Mouse (Mus musculus) hindbrain, embryonic 16.5 days (tissue): Measurements from ENCODE around the gene Pde4d. TPM values are rescaled to one million over a fixed set of nuclear protein-coding genes. Genes with fewer than 3 reads are reported as not detected.
A peak's percentile ranks its signal among the peaks of the same experiment; 100 is the strongest.

Source experiments
- ATAC-seq: fragments of 200-750 bp; cut with Nextera tagmentation; 2 replicates; pipeline ENCODE4 v1.8.0; 2017; ENCODE audit warnings: moderate TSS enrichment, moderate library complexity
- H3K27ac ChIP-seq: fragments of 300-500 bp; sonication (generic); 2 replicates; pipeline ENCODE4 v1.5.1; 2014; ENCODE audit warnings: low read depth, mild to moderate bottlenecking, control low read depth, low read length, moderate library complexity
- H3K27me3 ChIP-seq: fragments of 300-500 bp; sonication (generic); replicated peaks from 2 replicates; pipeline ENCODE4 v1.6.1; 2014; ENCODE audit warnings: low read length; ENCODE audit not compliant: control insufficient read depth, insufficient read depth
- H3K36me3 ChIP-seq: fragments of 300-500 bp; sonication (generic); 2 replicates; pipeline ENCODE4 v1.6.1; 2014; ENCODE audit warnings: mild to moderate bottlenecking, low read length, moderate library complexity, mixed read lengths; ENCODE audit not compliant: control insufficient read depth, insufficient read depth
- H3K4me1 ChIP-seq: fragments of 300-500 bp; sonication (generic); 2 replicates; pipeline ENCODE4 v1.6.1; 2014; ENCODE audit warnings: low read depth, low read length; ENCODE audit not compliant: control insufficient read depth, insufficient read depth
- H3K4me2 ChIP-seq: fragments of 300-500 bp; sonication (generic); 2 replicates; pipeline ENCODE4 v1.6.1; 2014; ENCODE audit warnings: mild to moderate bottlenecking, low read length, control low read depth, moderate library complexity
- H3K4me3 ChIP-seq: fragments of 300-500 bp; sonication (generic); 2 replicates; pipeline ENCODE4 v1.5.1; 2014; ENCODE audit warnings: mild to moderate bottlenecking, low read length, control low read depth, moderate library complexity
- H3K9ac ChIP-seq: fragments of 300-500 bp; sonication (generic); 2 replicates; pipeline ENCODE4 v1.6.1; 2014; ENCODE audit warnings: low read depth, mild to moderate bottlenecking, control low read depth, low read length, moderate library complexity
- H3K9me3 ChIP-seq: fragments of 300-500 bp; sonication (generic); 2 replicates; pipeline ENCODE4 v1.6.1; 2014; ENCODE audit warnings: mild to moderate bottlenecking, low read length, moderate library complexity; ENCODE audit not compliant: control insufficient read depth
- WGBS: fragments of 180-500 bp; shearing (Covaris S2); extraction: QIAGEN DNeasy Blood & Tissue Kit; methylation state at CpG from one replicate; pipeline ENCODE4 v1.1.7; 2014; 5-methylcytosine and 5-hydroxymethylcytosine counted together
- polyA plus RNA-seq: library from polyadenylated mRNA; unstranded; fragments of >200 nt; fragmentation: Nextera tagmentation; extraction: Ambion mirVana; gene quantifications from 2 replicates; pipeline ENCODE4 v1.2.1, GENCODE M21; 2015

The Pde4d gene
- polyA plus RNA-seq, 1 experiment from 2014 or later, result 18.5 TPM

DNA sequence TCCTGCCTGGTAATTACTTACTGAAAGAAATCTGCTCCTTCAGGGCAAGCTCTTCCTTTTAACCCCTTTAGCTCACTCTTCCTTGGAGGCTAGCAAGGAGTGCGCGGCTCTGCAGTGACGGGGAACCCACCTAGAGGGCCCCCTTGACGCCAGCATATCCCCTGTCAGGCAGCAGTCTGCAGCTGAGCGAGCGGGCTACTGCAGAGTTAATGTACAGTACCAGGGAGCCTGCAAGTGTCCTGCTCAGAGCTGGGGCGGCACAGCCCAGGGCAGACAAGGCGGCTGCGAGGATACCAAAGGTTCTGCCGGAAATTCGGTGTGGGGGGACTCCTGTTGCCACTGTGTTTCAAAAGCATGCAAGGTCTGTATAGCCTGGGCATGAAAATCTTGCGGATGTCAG lies 991.1 kb downstream of the Pde4d start:
- Histone ChIP-seq H3K4me3 (peak overlapping the region; percentile 65), H3K9ac (peak overlapping the region; percentile 77), H3K4me1 (peaks cover 9% of the 10 kb centered on the region), H3K4me2 (peak overlapping the region; percentile 66), H3K36me3 (no peaks in the 10 kb centered on the region), H3K9me3 (no peaks in the 10 kb centered on the region), H3K27me3 (no peaks in the 10 kb centered on the region), H3K27ac (peak overlapping the region; percentile 95)
- WGBS, result under 1% methylated on average over 12 of the region's 12 CpGs
- peak; percentile 98 for ATAC-seq

DNA sequence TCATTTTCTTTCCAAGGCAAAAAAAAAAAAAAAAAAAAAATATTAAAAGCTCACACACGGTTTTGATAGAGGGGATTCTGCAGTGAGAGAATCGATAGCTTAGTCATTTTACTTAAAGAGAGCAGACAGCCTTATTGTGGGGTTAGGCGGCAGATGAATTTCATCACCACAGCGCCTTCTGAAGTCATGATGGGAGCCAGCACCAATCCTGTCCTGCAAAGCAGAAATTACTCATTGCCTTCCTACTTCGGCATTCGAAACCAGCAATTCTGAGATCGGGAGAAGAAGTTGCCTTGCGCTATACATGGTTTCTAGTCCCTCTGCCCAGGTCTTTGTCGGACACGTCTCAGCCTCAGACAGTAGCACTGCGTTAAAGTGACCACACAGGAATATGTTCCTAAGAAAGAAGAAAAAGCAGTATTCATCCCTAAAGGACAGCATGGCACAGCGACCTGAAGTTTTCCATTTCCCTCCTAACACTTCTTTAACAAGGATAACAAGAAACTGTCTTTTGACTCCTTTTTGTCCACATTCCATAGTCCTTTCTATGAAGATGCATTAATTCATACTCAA lies 991.7 kb downstream of the Pde4d start:
- ATAC-seq, result peak; percentile 9; the same call in 1 of the 2 replicates
- Histone ChIP-seq H3K4me3 (peak overlapping the region; percentile 65), H3K9me3 (no peaks in the 10 kb centered on the region), H3K27me3 (no peaks in the 10 kb centered on the region), H3K36me3 (no peaks in the 10 kb centered on the region), H3K9ac (peak overlapping the region; percentile 77), H3K4me2 (peak overlapping the region; percentile 66), H3K4me1 (peaks cover 11% of the 10 kb centered on the region), H3K27ac (peak overlapping the region; percentile 95)
- 15% methylated on average over 12 of the region's 12 CpGs for WGBS

DNA sequence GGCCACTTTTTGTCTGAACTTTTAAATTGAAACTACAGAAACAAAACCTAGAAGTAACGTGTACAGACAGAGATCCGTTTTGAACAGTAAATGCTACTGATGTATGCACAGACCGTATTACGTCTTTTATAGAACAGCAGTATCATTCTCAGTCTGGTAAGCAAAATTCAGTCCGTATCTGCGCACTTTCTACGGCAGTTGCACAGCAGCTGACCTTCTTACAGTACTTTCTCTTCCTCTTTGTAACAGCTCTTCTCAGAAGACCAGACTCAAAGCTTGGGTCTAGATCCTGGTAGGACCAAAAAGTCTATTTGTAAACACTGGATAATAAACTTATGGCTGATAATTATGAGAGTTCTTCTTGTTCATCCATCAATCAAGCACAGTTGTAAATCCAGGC lies 996.4 kb downstream of the Pde4d start:
- H3K9me3 ChIP-seq, result peaks cover 2% of the 10 kb centered on the region
- no peak overlapping the region for H3K27ac ChIP-seq
- no peaks in the 10 kb centered on the region for H3K27me3 ChIP-seq
- no peak overlapping the region for H3K9ac ChIP-seq
- H3K36me3 ChIP-seq, result no peaks in the 10 kb centered on the region
- H3K4me2 ChIP-seq, result peak overlapping the region; percentile 31
- peak overlapping the region; percentile 1; the same call in 1 of the 2 replicates for H3K4me3 ChIP-seq
- WGBS, result 76% methylated on average over 7 of the region's 7 CpGs
- peaks cover 6% of the 10 kb centered on the region for H3K4me1 ChIP-seq
- ATAC-seq, result no peak

DNA sequence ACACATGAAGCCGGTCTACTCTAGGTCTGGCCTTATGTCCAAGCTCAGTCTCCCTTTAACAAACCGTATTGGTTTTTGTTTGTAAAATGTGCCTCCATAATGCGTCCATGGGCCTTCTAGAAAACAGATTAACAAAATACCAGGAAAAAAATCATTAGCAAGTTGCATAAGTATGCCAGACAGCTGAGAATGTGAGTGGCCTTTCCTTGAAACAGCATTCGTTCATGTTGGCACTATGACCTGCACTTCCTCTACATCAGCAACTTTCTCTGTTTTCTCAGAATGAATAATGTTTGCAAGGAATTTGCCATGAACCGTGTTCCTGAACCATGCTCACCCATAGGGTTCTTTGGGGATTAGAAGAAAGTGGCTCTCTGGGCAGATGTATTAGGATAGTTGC lies 998.4 kb downstream of the Pde4d start:
- peaks cover 3% of the 10 kb centered on the region for H3K9me3 ChIP-seq
- H3K4me3 ChIP-seq, result no peak overlapping the region
- no peak overlapping the region for H3K4me2 ChIP-seq
- no peak for ATAC-seq
- no peak overlapping the region for H3K27ac ChIP-seq
- no peaks in the 10 kb centered on the region for H3K36me3 ChIP-seq
- H3K9ac ChIP-seq, result no peak overlapping the region
- peaks cover 6% of the 10 kb centered on the region for H3K4me1 ChIP-seq
- H3K27me3 ChIP-seq, result no peaks in the 10 kb centered on the region
- 88% methylated on average over 5 of the region's 5 CpGs for WGBS

DNA sequence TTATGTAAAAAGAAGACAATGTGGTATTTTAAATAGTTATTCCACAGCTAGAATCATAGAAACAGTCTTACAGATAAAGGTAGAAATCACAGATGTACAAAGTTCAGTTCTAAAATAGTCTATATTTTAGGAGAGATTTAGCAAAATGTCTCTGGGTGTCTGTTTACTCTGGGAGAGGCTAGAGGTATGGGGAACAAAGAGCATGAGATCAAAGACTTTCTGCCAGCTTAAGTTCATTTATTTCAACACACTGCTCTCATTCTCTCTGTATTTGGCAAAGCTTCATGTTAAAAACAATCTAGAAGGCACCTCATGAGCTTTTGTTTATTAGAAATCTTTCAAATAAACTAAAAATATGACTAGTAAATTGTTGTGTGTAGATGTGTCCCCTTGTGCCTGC lies 1024.6 kb downstream of the Pde4d start:
- Histone ChIP-seq H3K9ac (no peak overlapping the region), H3K36me3 (no peaks in the 10 kb centered on the region), H3K27ac (no peak overlapping the region), H3K27me3 (no peaks in the 10 kb centered on the region), H3K4me3 (no peak overlapping the region), H3K4me2 (no peak overlapping the region), H3K9me3 (no peaks in the 10 kb centered on the region), H3K4me1 (no peaks in the 10 kb centered on the region)
- no peak for ATAC-seq

DNA sequence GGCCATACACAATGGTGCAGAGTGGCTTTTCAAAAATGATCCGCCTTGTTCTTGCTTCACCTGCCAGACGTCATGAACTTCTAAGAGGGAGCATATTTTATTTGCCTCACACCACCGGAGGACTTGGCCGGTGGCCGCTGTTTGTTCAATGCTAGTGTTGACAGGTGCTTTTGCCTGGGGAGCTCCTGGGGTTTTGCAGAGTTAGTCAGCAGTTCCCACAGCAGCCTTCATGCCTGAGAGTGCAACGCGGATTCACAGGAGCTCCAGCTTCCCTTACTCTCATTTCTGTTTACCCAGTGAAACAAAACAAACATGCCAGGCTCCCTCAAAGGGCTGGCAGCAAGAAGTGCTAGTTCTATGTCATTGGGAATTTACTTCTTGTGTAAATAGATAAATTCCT lies 1031.7 kb downstream of the Pde4d start:
- 40% methylated on average over 7 of the region's 7 CpGs for WGBS
- no peak overlapping the region for H3K4me3 ChIP-seq
- no peak overlapping the region for H3K4me2 ChIP-seq
- ATAC-seq, result peak; percentile 32; the same call in 1 of the 2 replicates
- H3K9ac ChIP-seq, result no peak overlapping the region
- H3K27me3 ChIP-seq, result no peaks in the 10 kb centered on the region
- no peak overlapping the region for H3K27ac ChIP-seq
- H3K4me1 ChIP-seq, result peaks cover 3% of the 10 kb centered on the region; the same call in 1 of the 2 replicates
- no peaks in the 10 kb centered on the region for H3K9me3 ChIP-seq
- H3K36me3 ChIP-seq, result no peaks in the 10 kb centered on the region

DNA sequence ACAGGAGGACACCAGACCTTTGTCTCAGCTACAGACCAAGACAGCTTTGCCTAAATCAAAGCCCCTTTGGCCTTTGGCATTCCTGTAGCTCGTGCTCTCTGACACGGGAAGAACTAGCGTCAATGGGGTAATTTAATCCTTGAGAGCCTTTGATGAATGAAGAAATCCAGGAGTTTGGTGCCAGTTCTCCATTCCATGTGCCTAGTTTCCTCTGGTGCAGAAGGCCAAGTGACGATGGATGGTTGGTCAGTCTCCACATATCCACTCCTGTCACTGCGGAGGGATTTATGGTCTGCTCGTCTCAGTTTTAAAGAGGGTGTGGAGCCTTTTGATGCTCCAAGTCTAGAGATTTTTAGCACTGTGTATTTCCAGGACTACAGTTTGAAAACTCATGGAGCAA lies 1036.4 kb downstream of the Pde4d start:
- Histone ChIP-seq H3K4me3 (no peak overlapping the region), H3K4me2 (no peak overlapping the region), H3K36me3 (no peaks in the 10 kb centered on the region), H3K4me1 (peaks cover 11% of the 10 kb centered on the region), H3K27ac (no peak overlapping the region; the same call in 1 of the 2 replicates), H3K9me3 (no peaks in the 10 kb centered on the region), H3K27me3 (no peaks in the 10 kb centered on the region), H3K9ac (no peak overlapping the region)
- 68% methylated on average over 6 of the region's 6 CpGs for WGBS
- ATAC-seq, result no peak

DNA sequence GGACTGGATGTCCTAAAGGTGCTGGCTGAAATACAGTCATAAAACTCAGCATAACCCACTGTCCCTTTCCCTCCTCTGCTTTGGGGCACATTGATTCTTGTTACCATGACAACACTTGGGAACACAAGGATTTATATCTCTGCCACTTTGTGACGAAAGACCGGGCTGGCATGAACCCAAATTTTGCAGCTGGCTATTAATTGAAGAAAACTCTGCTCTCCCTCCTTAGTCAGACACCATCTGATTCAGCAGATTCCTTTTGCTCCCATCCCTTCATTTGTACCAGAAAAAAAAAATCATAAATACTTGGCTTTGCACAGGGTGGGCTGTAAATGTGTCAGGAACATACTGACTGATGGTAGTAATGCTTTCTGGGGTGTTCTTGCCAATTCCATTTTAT lies 1037.6 kb downstream of the Pde4d start:
- H3K4me3 ChIP-seq, result no peak overlapping the region
- WGBS, result 33% methylated on average over 2 of the region's 2 CpGs
- no peak overlapping the region for H3K4me2 ChIP-seq
- H3K36me3 ChIP-seq, result no peaks in the 10 kb centered on the region
- H3K27ac ChIP-seq, result no peak overlapping the region
- H3K9ac ChIP-seq, result no peak overlapping the region
- peaks cover 10% of the 10 kb centered on the region for H3K4me1 ChIP-seq
- H3K9me3 ChIP-seq, result no peaks in the 10 kb centered on the region
- ATAC-seq, result peak; percentile 62; the same call in 1 of the 2 replicates
- no peaks in the 10 kb centered on the region for H3K27me3 ChIP-seq

DNA sequence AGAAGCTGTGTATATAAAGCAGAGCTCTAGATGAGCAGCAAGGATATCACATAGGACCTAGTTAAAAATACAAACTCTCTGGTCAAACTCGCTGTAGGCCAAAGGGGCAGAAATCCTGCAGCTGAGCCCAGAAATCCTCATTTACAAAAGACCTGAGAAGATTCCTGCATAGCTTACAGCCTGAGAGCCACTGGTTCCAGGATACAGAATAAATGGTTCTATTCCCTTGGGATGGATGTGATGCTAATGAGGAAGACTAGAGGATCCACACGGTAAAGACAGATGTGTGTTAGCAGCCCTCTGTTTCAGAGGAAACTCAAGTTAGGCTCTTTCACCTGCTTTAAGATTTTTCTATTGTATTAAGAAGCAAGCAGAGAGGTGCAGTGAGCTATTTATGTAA lies 1041.1 kb downstream of the Pde4d start:
- H3K27me3 ChIP-seq, result no peaks in the 10 kb centered on the region
- no peak overlapping the region for H3K4me2 ChIP-seq
- no peak for ATAC-seq
- H3K9me3 ChIP-seq, result no peaks in the 10 kb centered on the region
- WGBS, result 20% methylated on average over 2 of the region's 2 CpGs
- peaks cover 11% of the 10 kb centered on the region for H3K4me1 ChIP-seq
- no peak overlapping the region for H3K9ac ChIP-seq
- peak overlapping the region; percentile 20; the same call in 1 of the 2 replicates for H3K27ac ChIP-seq
- no peak overlapping the region for H3K4me3 ChIP-seq
- H3K36me3 ChIP-seq, result no peaks in the 10 kb centered on the region
